Mouse (Mus musculus) heart, postnatal 36 days (tissue): Measurements from ENCODE around the gene Gng12. TPM values are rescaled to one million over a fixed set of nuclear protein-coding genes. Genes with fewer than 3 reads are reported as not detected.
A peak's percentile ranks its signal among the peaks of the same experiment; 100 is the strongest.
"Not testable (repeated sequence)": the region's sequence is repeated elsewhere in the genome, so short reads cannot be mapped to it uniquely, and the experiment has no call there.

Experiments used
- DNase-seq, 2 experiments: peaks; one replicate each; pipeline ENCODE4 v3.0.0; 2021 to 2022
- intact Hi-C: fragments of 180-260 bp; cut with DNase I; formaldehyde crosslinking; loops from one replicate; pipeline ENCODE4 v1.15.1; 2025
- total RNA-seq, 2 experiments: library from RNA; stranded (reverse); gene quantifications; 2 replicates each; pipeline ENCODE4 v1.2.3; 2021

The Gng12 gene
- 10 to 100 TPM; 37.8 to 44.7 TPM for total RNA-seq

DNA sequence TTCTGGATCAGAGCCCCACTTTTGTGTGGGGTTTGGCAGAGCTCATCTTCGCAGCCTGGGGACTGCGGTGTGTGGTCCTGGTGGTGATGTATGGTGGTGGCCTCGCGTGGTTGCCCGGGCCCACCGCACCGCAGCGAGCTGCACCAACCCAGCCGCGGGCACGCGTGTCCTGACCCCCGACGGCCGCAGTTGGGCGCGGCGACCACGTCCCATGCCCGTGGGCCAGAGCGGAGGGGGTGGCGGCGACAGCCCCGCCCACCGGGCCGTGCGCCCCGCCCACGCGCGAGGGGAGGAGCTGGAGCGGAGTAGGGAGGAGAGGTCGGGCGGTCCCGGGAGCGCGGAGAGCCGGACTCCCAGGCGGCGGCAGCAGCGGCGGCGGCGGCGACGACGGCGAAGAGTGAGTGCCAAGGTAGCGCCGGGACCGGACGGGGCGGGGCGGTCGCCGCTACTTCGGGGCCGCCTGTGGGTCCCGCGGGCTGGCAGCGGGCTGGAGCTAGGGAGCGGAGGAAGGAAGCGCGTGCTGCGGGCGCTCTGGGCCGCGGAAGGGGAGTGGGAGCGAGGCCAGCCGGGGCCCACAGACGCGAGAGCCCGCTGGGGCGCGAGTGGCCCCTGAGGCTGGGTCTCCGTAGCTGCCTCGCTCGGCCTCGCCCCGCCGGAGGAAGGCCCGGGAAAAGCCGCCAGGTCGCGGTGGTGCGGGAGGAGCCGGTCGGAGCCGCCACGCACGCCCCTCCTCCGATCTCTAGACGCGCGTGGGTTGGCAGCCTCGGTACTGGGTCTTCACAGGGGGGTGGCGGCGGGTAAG lies at the start of gene Gng12:
Gene Gng12, plus strand, starts transcription at position 279 of the 802 bp plus-strand sequence.
- intact Hi-C loops: loop anchor here (2.0 to 10.0 kb wide), 7 partner anchors 46 to 372 kb away; partner anchors contain the start of genes Gadd45a and Mad2l1
- peak; percentile 92 to 93 for DNase-seq

DNA sequence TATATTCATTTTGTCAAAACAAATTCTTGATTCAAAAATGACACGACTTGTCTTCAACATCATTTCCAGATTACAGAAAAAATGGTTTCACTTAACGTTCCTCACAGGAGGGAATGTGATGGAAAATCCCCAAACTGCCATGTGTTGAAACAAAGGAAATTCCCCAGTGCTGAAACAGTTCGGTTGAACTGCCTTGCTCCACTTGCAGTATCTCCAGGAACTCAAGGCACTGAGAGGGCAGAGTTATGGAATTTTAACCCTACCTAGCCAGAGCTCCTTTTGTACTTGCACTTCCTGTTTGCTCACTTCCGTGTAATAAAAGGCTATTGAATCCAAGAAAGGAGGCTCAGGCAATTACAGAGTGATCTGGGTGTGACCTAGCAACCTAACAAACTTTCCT lies 47.3 kb upstream of the Gng12 start:
- intact Hi-C loops: no loop called here
- no peak for DNase-seq

DNA sequence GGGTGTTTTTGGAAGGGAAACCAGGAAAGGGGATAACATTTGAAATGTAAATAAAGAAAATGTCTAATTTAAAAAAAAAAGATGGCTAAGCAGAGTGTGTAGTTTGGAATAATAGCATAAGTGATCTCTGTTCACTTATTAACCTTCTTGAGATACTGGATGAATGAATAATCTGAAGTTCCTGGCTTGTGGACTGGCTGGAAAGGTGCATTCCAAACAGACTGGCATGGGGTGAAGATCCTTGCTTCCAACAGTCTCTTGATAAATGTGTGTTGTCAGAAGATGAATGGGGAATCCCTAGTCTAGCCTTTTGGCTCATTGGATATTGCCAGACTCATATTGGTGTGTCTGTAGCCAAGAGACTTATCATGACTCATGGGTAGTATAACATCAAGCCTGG lies 40.0 kb upstream of the Gng12 start:
- intact Hi-C loops: no loop called here
- DNase-seq: no peak

DNA sequence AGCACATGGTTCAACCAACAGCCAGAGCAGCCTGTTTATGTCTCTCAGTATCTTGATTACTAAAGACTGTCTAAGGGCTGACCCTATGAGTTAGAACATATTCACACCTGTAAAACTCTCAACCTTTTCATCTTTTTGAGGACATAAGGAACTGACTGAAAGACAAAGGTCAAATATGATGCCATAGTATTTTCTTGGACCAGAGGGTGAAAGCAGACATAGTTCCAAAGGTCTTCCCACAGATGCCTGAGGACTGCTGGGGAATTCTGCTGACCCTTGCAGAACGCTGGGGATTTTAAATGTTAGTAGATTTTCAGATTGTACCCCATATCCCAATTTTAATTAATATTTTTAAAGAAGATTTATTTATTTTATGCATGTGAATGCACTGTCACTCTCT lies 37.8 kb upstream of the Gng12 start:
- no peak for DNase-seq
- intact Hi-C loops: no loop called here

DNA sequence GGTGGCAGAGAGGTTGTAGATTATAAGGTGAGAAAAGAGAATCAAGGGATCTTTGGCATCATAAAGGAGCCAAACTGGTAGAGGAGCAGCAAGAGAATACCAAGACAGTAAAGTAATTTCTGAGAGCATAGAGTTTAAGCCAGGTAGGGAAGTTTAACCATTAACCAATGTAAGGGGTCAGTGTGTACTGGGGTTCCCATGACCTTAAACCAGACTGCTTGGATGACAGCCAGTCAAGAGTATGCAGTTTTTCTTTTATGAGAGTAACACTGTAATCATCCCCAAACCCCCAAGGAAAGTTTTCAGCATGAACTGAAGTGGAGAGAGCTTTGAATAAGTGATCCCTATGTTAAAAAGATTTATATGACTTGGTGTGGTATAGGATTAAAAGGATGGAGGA lies 36.8 kb upstream of the Gng12 start:
- intact Hi-C loops: no loop called here
- DNase-seq: no peak

DNA sequence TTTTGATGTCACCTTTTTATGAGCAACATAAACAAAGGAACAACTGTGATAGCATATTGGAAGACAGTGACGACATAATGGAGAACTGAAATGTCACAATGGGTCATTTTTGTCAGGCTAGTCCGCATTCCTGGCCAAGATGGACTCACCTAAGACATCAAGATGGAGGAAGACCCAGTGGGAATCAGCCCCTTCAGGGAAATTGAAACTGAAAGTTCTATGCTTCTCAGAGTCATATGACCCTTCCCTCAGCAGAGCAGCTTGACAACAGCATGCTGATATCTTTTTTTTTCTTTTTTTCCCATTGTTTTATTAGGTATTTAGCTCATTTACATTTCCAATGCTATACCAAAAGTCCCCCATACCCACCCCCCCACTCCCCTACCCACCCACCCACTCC lies 31.7 kb upstream of the Gng12 start:
- intact Hi-C loops: no loop called here
- no peak for DNase-seq

DNA sequence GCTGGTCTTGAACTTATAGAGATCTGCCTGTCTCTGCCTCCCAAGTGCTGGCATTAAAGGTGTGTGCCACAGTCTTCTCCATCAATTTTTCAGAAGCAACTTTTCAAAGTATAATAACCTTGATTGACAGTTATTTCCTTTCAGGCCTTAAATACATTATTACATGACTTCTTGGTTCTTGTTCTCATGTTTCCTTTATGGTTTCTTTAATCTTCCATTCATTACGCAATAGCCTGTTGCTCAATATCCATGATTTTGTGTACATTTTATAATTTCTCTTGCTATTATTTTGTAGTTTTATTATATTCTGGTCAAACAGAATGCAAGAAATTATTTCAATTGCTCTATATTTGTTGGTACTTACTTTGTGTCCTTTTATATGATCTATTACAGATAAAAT lies 29.9 kb upstream of the Gng12 start:
- intact Hi-C loops: loop anchor here (2.0 kb wide), 1 partner anchor 15 kb away; no protein-coding TSS in a partner anchor

DNA sequence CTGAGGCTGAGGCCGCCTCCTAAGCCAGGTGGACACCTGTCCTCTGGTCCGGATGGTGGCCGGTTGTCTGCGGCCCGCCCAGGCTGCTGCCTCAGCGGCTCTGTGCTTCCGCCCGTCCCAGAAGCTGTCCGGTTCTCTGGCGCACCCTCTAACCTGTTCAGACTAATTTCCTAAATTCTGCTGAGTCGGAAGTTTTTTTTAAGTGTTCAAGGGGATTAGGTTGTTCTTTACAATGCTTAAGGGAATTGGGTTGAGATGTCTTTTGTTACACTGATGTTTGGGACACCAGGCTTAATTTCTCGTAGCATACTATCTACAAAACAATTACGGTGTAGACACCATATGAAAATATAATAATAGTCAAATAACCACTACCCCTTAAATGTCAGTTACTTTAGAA lies 19.1 kb upstream of the Gng12 start:
- DNase-seq: not testable (repeated sequence)

More for the DNA sequence above, 29.9 kb upstream of the Gng12 start:
- DNase-seq: no peak

DNA sequence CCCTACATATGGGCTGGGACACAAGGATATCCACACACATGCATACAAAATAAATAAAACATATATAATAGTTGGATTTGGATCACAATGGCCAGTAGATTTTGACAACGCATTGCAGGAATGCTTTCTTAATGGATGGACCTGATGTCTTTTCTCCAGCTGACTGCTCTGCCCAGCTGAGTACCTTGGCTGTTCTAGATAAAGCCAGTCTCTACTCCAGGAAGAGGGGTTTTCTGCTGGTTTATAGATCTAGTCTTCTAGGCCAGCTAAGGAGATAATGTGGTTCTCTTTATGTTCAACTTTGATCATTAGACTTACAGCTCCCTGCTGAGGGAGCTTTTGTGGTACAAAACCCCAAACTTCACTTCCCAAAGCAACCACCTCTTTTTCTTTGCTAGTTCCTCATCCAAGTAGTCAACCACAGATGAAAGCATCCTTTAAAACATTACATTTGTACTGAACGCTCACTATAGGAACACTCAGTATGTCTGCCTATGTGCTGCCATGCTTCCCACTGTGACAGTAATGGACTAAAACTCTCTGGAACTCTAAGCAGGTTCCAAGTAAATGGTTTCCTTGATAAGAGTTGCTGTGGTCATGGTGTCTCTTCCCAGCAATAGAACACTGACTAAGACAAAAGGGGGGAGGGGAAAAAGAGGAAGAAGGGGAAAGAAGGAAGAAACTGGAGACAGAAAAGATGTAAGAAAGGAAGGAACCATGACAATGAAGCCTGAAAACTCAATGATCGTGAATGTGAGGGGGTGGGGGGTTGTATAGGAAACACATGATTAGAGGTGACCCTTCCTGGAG lies 5.6 kb upstream of the Gng12 start:
- DNase-seq: no peak
- intact Hi-C loops: loop anchor here (10.0 kb wide), 1 partner anchor 356 kb away; the partner anchor contains the start of gene Mad2l1

More for the DNA sequence above, 19.1 kb upstream of the Gng12 start:
- intact Hi-C loops: not testable (repeated sequence)

DNA sequence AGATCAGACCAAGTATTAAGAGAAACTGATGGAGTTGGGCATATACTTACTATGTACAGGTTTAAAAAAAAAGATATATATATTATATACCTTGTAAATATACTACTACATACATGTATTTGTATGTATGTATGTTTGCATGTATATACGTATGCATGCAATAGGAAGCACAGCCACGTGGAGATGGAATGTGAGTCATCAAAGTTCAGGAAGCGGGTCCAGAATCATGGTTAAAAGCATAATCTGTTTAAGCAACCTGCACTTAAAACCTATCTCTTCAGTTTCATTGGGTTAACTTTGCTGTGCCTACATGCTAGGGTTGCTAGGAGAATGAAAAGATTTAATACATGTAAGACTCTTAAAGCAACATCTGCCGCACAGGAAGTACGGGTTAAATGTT lies 2.2 kb upstream of the Gng12 start:
- DNase-seq: no peak
- intact Hi-C loops: loop anchor here (10.0 kb wide), 1 partner anchor 359 kb away; the partner anchor contains the start of gene Mad2l1

DNA sequence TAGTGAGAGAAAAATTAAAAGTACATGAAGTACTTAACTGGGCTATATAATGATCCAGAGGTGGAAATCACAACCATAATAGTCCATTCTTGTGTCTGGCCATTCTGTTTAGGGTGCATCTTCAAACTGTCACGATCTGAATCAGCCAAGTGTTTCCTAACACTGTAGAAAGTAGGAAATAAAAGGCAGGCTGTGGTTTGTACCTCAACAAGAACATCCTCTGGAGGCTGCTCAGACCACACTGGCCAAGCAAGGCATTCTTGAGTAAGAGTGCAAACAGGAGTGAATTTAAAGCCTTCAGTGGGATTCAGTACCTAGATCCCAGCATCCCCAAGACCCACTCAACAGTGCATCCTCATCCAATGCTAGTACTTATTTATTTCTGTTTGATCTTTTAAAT lies 1.2 kb upstream of the Gng12 start:
- no peak for DNase-seq
- intact Hi-C loops: loop anchor here (5.0 to 10.0 kb wide), 3 partner anchors 47 to 360 kb away; partner anchors contain the start of gene Mad2l1

DNA sequence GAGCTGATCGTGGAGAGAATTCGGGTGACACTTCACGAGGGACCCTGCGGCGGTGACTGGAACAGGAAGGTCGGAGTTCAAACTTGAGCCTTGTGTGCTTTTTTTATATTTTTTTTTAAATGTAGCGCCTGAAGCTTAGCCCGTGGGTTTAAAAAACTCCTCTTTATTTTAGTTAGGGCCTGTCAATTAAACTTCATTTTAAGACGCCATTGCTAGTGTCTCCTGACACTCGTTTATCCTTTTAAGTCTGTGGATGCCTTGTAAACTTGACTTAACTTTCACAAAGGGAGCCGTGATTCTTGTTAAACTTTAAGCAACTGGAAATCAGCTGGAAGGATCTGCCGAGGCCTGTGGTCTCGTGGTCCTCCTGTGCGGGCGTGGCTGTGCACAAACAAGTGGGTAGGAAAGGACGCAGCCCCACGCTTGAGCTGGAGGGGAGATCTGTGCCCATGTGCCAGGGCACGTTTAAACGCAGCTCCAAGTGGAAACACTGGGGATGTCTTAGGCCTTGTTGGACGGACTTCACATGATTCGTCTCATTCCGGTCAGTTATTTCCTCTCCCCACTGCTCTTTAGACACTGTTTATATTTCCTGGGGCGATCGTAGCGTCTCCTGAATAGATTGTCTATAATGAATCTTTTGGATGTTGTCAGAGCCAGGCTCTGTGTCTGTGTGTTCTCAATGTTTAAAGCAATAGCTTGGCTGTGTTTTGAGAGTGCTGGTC lies 886 bp downstream of the Gng12 start:
- intact Hi-C loops: loop anchor here (2.0 to 10.0 kb wide), 7 partner anchors 45 to 372 kb away; partner anchors contain the start of genes Gadd45a and Mad2l1
- peak; percentile 35 to 53 for DNase-seq

DNA sequence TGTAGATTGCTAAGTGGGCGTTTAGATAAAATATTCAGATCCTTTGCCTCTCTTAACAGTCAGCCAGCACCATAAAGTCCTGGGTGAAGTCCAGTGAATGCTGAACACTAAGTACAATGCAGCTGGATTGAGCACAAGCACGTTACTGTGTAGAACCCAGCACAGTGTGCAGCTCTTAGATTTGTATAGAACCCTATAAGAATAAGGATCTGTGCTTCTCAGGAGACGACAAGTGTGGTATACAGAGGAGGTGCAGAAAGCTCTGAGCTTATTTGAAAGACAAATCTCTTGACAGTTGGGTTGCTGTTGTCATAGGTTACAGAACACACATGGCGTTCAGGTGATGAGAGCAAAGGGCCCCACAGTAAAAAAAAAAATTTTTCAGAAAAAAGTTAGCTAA lies 1.8 kb downstream of the Gng12 start:
- no peak for DNase-seq
- intact Hi-C loops: loop anchor here (2.0 to 10.0 kb wide), 7 partner anchors 44 to 371 kb away; partner anchors contain the start of genes Gadd45a and Mad2l1

DNA sequence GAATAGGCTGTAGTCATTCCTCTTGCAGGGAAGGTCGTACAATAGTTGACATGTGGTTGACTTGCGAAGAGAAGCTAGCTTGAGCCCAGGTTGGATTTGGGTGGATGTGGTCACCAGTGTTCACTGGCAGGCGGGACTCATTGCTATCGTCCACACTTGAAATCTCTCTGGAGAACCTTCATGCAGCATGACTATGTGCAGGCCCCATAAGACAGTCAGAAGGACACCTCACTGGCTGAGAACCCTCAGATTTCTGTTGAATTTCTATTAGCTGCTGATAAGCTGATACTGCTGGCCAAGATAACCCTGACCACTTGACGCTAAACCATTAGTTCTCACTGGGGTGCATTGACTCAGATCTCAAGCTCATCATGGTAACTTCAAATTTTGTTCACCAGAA lies 5.7 kb downstream of the Gng12 start:
- DNase-seq: no peak

DNA sequence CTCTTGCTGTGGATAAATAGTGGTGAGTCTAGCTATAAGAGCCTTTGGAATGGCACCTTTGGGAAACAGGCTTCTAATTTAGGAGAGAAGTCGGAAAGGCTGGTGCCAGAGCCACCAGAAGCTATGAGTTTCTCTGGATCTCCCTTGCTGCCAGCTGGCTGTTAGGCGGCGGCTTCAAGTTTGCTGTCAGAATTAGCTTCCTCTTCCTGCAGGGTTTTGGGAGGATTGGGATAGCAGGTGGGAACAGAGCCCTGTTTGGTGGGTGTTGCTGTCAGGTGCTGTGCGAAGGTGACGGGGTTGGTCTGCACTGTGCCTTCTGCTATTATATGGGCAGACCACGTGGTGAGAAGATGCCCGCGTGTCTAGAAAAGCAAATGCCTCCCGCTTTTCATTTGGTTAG lies 7.0 kb downstream of the Gng12 start:
- DNase-seq: no peak
- intact Hi-C loops: no loop called here

More for the DNA sequence above, 5.7 kb downstream of the Gng12 start:
- intact Hi-C loops: no loop called here

DNA sequence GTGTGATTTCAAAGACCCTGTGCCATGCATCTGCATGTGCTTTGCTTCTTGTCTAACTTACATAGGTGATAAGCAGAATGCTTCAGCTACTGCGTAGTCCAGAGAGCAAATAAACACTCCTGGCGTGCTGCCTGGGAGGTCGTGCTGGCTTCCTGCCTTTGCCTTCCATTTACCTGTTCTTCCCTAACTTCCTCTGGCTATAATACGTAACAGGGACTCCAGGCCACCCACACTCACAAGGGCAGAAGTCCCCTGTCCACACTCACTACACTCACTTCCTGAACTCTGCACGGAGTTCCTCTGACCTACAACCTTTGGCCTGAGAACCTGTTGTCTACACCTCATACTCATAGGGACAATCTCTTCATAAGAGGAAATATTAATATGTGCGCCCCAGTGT lies 7.5 kb downstream of the Gng12 start:
- no peak for DNase-seq
- intact Hi-C loops: no loop called here

DNA sequence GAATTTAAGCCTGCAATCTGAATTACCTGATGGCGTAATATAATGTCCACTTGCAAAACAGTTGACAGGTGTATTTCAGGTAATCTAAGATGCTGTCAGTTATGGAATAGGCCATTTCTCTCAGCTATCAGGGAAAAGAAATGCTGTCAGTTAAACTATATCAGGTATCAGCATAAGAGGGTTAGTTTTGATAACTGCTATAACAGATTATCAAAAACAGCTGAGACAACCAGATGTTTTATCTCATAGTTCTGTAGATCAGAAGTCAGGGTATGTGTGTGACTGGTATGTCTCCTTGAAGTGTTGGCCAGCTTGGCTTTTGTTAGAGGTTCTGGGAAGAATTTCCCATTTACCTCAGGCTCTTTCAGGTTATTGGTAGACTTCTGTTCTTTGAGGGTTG lies 10.0 kb downstream of the Gng12 start:
- DNase-seq: no peak
- intact Hi-C loops: no loop called here

DNA sequence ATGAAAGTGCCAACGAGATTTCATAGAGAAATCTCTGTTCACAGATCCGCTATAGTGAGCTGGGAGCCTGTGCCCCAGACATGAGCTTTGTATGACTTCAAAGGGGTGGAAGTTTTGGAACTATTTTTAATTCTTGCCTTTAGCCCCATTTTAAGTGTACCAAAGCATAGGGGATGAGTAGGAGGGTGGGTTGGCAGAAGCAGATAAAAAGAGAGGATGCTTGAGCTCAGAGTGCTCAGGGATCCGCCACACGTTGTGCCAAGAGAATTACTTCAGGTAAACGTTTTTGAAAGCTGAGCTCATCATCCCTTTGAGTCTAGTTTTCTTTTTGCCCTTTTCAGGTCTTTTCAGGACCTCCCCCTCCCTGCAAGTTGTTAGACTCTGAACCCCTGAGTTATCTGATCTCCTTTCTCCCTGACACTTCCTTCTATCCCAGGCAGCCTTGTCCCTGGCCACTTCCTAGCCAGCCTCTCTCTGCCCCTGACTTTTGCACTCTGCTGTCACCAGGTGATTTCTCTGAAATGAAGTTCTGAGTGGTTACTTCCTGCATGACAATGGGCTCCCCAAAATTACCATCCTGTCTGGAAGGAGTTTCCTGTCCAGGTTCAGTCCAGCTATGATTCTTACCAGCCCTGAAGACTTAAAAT lies 12.3 kb downstream of the Gng12 start:
- DNase-seq: no peak
- intact Hi-C loops: no loop called here

DNA sequence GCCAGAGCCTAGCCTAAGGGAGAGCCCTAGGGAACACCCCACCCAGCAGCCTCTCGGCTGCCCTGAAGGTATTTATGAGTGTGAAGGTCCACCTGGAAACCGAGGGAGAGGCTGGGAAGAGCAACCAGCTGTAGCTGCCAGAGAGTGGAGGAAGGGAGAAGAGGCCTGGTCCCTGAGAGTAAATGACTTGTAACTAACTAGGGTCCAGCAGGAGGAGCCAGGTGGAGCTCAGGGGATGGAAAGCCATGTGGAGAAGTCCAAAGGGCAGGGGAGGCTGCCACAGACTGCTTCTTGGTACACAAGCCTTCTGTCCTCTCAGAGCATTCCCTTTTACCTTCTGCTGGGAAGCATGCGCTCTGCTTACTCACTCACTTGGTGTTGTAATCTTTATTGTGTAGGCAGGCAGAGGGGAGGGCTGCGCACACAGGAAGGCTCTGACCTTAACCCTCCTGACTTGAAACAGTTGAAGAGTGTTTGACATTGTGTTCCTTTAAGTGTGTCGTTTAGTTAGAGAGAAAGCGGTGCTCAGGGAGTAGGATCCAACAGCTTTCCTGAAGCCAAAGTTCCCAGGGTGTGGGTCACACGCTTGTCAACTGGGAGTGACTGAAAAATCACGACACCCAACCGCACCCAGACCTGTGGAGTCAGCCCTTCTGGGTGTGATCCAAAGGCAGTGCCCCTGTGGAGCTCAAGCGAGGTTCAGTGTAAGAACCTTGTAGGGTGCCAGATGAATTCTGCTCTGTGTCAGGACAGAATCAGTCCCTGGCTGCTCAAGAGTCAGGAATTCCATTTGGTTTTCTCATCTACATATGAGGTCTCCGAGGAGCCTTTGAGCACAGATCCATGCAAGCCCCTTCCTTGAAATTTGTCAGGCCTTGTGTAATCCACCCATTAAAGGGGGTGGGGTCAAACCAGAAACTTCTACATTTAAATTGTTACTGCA lies 14.6 kb downstream of the Gng12 start:
- intact Hi-C loops: no loop called here
- no peak for DNase-seq
